Mouse (Mus musculus): Measurements from ENCODE around the gene Stk38l.

Stk38l gene

GRCm38 (mm10) chr6:146724581-146725383 lies at the start of gene Stk38l:
Stk38l (plus strand) TSS chr6:146724995.
- peak; percentile 97 for DNase-seq

DNA sequence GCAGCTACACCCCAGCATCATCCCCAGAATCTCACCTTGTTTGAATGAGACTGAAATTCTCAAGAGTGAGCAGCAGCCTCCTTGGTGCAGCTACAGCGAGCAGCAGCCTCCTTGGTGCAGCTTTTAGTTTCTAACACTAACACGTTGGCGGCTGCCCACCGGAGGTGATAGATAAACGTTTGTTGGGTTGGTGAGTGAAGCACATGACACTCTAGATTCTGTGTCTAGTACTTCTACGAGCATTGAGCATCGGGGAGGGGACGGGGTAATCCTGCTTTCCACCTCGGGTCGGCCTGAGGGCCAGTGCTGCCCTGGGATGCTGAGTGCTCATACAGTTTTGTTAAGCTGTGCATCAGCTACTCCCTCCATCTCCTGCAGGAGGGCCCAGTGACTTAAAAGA lies 47.9 kb upstream of the Stk38l start:
- no peak for DNase-seq

GRCm38 (mm10) chr6:146678136-146679070 lies 46.4 kb upstream of the Stk38l start:
- DNase-seq, result no peak

DNA sequence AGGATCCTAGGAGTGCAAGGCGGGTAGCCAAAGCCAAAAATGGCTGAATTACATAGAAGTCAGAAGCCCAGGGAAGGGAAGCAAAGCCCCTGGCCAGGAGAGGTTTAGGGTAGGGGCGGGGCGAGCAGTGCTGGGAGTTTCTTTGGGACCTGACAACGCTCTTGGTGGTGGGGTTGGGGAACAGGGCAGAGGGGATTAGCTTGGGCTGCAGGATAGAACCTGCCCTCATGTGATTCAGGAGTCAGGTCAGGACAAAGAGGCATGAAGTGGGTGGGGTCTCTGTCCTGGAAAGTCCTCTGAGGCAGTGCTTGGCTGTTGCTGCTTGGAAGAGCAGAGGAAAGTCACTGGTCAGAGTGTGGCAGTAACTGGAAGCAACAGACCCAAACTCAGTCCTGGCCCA lies 40.9 kb upstream of the Stk38l start:
- no peak for DNase-seq

DNA sequence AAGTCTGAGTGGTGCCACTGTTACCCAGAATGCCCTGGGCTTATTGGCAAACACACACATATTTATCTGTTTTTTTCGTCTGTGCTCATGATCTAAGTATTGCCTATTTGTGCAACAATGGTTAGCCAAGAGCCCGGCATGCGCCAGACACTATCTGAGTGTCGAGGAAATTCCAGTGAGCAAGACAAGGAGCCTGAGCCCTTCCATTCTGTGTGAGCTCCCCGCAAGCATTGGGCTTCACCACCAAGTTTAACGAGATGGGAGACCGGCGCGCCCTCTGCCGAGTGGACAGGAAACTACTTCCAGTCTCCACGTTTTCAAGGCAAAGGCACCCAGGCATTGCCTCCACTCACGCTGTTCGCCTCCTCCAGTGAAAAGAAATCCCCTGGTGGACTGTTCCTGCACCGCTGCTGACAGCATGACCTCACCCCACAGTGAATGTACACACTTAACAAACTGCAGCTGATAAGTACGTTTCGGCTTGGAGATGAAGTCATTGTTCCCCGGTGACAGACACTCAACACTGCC lies 39.0 kb upstream of the Stk38l start:
- peak; percentile 13 for DNase-seq

DNA sequence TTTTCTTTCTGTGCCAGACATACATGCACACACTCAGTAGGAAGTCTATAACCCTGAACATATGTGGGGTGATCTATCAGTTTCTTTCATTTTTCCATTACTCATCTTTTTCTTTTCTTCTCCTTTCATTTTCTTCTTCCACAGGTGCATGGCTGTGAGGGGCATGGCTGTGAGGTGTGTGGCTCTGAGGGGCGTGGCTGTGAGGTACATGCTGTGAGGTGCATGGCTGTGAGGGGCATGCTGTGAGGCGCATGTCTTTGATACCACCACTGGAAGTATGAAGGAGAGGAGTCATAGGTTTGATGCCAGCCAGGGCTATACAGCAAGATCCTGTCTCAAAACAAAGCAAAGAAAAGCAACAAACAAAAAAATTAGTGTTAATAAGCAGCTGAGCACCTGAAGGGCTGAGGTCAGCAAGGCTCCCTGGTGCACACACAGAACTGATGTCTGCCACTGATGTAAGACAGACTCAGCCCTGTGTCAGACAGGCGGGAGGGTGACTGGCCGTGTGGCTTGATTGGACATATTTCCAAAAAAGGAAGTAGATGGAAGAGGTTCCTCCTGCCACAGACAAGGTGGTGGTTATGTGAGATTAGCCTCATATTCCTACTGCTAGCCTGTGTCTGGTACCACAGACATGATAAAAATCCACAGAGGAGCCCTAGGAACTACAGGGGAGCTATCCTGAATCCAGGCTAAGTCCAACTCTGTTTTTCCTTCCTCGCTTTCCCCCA lies 38.2 kb upstream of the Stk38l start:
- DNase-seq, result no peak

DNA sequence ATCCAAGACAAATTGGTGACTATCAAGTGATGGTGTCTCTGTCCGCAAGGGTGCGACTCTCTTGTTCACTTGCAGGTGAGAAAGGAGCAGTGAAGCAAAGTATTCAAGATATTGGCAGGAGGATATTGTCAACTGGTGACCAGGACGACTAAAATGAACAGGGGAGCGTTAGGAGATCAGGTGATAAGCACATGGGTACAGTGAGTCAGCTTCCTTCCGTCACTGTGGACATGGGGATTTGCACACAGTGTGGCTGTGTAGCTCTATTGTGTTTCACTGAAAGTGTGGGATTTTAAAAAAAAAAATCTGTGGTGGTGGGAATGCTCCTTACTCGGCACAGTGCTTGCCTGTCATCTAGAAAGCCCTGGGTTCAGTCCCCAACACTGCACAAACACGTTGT lies 36.8 kb upstream of the Stk38l start:
- no peak for DNase-seq

- DNase-seq, result no peak
These were observed 35.9 kb upstream of the Stk38l start for GRCm38 (mm10) chr6:146688861-146689260.

DNA sequence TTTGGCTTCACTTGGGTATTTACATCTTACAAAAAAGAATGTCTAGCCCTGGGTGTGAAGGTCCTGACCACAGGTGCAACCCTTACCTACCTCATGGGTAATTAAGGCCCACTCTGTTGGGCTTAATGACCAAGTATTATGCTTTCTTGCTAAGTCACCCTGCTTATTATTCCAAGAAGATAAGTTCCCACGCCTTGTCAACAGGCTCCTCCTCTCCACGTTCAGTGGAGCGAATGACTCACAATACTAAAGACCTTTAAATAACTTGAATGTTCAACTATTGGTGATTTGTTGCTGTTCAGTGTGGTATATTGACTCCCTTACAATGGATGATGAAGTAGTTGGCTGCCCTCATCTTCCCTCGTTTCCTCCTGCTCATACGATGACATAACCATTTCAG lies 27.0 kb upstream of the Stk38l start:
- no peak for DNase-seq

DNA sequence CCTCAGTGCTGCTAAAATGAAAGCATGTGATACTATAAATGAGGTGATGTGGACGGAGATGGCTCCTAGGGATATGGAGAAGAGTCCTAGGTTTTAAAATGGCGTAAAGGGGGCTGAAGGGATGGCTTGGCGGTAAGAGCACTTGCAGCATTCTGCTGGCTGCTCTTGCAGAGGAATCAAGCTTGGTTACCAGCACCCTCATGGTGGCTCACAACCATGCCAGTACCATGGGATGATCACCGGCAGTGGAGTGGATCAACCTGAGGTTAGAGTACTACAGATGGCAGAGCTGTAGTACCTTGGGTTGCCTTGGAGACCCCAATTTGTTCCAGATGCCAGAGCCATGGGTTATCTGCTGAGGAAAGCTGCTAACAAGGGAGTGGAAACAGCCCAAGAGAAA lies 26.4 kb upstream of the Stk38l start:
- DNase-seq, result no peak

DNA sequence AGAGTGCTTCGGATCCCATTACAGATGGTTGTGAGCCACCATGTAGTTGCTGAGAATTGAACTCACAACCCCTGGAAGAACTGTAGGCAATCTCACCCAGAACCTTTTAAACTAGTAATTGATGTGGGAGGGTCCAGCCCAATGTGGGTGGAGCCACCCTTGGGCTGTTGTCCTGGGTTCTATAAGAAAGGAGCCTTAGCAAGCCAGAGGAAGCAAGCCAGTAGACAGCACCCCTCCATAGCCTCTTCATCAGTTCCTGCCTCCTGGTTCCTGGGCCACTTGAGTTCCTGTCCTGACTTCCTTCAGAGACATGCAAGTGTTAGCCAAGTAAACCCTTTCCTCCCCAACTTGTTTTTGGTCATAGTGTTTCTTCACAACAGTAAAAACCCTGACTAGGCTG lies 24.3 kb upstream of the Stk38l start:
- no peak for DNase-seq

DNA sequence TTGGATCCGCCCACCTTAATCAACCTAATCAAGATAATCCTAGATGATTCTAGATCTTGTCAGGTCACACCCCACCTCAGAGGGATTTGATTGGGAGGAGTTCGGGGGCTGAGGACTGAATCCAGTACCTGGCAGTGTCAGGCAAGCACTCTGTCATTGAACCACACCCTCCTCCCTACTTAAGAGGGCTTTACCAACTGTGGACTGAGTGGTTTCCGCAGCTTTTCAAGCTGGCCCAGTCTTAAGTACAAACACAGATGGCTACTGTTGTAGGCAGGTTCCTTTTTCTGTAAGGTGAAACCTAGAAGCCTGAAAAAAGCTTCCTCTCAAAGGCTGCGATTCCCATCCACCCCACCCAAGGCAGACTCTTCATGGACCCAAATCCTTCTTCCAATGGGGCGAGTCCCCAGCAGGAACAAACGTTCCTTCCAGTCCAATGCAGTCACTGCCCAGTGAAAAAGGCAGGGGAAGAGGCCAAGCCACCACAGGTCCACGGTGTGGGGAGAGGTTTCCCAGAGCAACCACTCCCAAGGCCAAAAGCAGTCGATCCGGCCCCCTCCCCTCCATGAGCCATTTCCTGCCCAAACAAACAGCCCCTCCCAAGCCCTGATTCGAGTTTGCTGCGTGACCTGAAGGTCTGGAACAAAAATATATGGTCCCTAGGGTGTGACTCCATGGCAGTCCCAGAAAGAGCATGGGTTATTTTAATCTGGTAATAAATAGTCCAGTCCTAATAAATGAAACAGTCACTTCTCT lies 22.5 kb upstream of the Stk38l start:
- DNase-seq, result no peak

DNA sequence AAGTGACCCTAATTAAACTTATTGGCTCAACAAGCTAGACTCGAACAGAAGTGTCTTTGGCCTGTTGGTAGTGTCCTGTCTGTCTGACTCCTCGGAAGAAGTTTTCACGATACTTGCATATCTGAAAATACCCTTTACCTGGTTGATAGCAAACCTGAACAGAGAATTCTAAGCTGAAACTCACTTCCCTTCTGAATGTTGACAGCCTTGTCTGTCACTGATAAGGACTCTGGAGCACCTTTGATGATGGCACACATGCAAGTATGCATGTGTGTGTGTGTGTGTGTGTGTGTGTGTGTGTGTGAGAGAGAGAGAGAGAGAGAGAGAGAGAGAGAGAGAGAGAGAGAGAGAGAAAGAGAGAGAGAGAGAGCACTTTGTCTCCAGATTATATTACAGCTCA lies 21.4 kb upstream of the Stk38l start:
- DNase-seq, result no peak

GRCm38 (mm10) chr6:146705631-146706030 lies 19.2 kb upstream of the Stk38l start:
- no peak for DNase-seq

DNA sequence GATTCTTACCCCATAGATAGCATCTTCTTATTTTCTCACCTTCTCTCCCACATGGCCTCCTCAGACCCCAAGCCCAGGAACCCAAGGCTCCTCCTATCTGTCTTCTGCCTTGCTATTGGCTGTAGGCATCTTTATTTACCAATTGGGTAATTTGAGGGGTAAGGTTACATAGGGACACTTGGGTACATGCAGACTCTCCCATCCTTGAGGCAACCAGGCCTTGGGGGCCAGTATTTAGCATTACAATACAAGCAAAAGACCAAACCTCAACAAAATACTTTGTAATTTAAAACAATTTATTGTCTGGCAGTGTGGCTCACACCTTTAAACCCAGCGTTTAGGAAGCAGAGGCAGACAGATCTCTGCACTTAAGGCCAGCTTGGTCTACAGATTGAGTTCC lies 5.2 kb upstream of the Stk38l start:
- DNase-seq, result no peak

DNA sequence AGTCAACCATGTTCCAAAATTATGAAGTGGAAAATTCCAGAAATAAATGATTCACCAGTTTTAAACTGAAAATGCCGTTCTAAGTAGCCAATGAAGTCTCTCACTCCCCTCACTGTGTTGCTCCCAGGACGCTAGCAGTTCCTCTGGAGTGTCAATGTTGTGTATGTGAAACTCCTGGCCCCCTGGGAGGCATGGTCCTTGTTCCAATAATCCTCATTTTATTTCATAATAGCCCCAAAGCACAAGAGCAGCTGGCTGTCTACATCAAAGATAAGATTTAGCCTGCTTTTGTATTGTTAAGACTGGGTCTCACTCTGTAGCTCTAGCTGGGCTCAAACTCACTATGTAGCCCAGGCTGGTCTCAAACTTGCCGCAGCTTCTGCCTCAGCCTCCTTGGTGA lies 990 bp upstream of the Stk38l start:
- no peak for DNase-seq

DNA sequence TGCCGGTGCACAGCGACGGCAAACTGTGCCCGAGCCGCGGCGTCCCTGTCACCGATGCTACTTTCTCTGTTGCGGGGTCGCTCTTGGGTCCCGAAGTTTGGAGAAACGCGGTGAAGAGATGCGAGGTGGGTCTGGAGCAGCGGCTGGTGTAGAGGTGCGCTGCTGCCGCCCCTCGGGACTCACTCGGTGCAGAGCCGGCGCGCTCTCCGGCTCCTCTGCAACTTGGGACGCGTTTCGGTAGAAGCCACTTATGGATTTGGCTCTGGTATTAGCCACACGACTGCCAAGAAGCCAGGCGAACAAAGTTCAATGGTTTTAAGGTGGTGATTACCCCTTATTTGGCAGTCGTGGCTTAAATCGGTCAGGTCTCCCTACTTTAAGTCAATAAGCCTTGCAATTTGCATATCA lies 593 bp downstream of the Stk38l start:
- peak; percentile 54 for DNase-seq

DNA sequence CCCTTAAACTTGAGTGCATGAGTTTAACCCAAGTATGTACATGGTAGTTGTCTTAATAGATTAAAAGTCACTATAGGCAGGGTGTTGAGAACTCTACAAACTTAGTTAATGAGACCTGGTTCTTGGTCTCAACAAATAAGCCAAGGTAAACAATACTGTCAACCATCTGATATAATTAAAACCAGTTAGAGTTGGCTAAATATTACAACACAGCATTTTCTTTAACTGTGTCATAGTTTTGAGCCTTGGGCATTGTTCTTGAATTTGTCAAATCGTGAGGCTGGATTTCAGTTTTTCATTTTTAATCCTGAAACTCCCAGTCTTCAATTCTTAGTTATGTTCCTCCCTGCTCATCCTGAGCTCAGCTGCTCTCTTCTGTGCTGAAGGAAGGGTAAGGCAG lies 6.2 kb downstream of the Stk38l start:
- DNase-seq, result no peak

DNA sequence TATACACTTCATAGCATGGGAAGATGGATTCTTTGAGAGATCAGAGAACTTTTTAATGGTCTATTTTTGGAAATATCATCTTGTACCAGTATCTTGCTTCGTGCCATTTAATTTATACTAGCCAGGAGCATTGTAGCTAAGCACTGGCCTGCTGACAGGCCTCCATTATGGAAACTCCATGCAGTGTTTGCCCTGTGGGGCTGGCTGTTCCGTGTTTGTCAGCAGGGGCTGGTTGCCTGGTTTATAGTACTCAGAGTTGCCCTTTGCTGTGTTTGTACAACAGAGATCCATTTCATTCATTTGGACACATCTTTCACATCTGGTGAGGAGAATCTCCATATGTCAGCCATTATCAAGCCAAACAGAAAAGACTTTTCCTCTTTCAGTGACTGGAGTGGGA lies 6.9 kb downstream of the Stk38l start:
- DNase-seq, result no peak

- no peak for DNase-seq
These were observed 7.4 kb downstream of the Stk38l start for GRCm38 (mm10) chr6:146732232-146732631.

GRCm38 (mm10) chr6:146732676-146733075 lies 7.9 kb downstream of the Stk38l start:
- no peak for DNase-seq

DNA sequence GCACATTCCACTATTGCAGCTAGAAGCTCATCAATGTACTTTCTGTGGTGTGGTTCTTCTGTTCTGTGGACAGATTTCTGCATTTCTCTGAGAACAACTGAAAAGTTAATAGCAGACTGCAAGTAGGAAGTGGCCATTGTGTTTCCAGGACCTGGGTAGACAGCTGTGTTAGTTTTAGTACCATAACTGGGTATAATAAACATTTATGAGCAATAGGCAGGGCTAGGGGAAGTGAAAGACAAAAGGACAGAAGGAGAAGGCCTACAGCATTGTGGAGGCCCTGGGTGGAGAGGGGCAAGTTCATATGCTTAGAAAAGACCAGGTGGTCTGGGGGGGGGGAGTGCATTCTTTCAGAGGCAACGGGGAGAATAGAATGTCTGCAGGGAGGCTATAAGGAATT lies 8.8 kb downstream of the Stk38l start:
- no peak for DNase-seq
